ENCODE assay signal across 16 mouse cellular contexts in genomic region chr12:29004504-29004903, GRCm38 (mm10).
DNase-seq lines count a peak whose midpoint lies in the region; ATAC-seq lines count a peak whose summit lies in the region.
"Had no signal": no experiment of that assay in that cellular context is flagged by ENCODE, and none has a peak within 500 bp of the region (broad histone marks: within the 10 kb centered on the region; RNA-seq: fewer than 3 reads in every experiment).

No protein-coding gene starts in this region.

- WGBS in heart, embryonic 15.5 days, result 73% methylated on average over 13 of the region's 13 CpGs
- 74% methylated on average over 13 of the region's 13 CpGs for WGBS in midbrain, embryonic 13.5 days
- WGBS in midbrain, embryonic 11.5 days, result 89% methylated on average over 13 of the region's 13 CpGs
- 73% methylated on average over 13 of the region's 13 CpGs for whole genome bisulfite sequencing in neural tube, embryonic 14.5 days

- no peaks in the 10 kb centered on the region for H3K36me3 ChIP-seq in heart, embryonic 15.5 days
- H3K36me3 ChIP-seq in midbrain, embryonic 13.5 days, result no peaks in the 10 kb centered on the region
- H3K36me3 ChIP-seq in midbrain, embryonic 11.5 days (ENCODE audit: control insufficient read depth, insufficient read depth, low read length), result no peaks in the 10 kb centered on the region
- no peaks in the 10 kb centered on the region for H3K36me3 ChIP-seq in neural tube, embryonic 14.5 days (ENCODE audit: control insufficient read depth, insufficient read depth, low read length)

- H3K4me2 ChIP-seq in heart, embryonic 15.5 days, result no peak overlapping the region; the same call in 1 of the 2 replicates
- no peak overlapping the region for H3K4me2 ChIP-seq in midbrain, embryonic 13.5 days (replicated peaks)
- H3K4me2 ChIP-seq in midbrain, embryonic 11.5 days, result no peak overlapping the region
- H3K4me2 ChIP-seq in neural tube, embryonic 14.5 days (ENCODE audit: low read depth, low read length), result no peak overlapping the region
- H3K4me2 ChIP-seq: heart, embryonic 11.5 days; lung, embryonic 14.5 days had no signal

- intact Hi-C loops in heart, postnatal 25 days (cut with DNase I), result no loop called here

- peak; percentile 68 to 75 for DNase-seq in cerebellum, postnatal 10 days
- DNase-seq in cerebellum, adult 11 months, result no peak
- no peak for DNase-seq in heart, postnatal 25 days (ENCODE audit: low spot score)
- DNase-seq in midbrain, embryonic 11.5 days (ENCODE audit: low spot score, missing footprints), result no peak
- no peak for DNase-seq in thymus, postnatal 4 days
- DNase-seq: gastrocnemius, postnatal 14 days; lung, embryonic 14.5 days; thymus, postnatal 36 days had no signal

- no peak overlapping the region for H3K4me3 ChIP-seq in heart, embryonic 15.5 days
- no peak overlapping the region for H3K4me3 ChIP-seq in midbrain, embryonic 13.5 days (replicated peaks)
- H3K4me3 ChIP-seq in midbrain, embryonic 11.5 days (ENCODE audit: low read depth, low read length), result no peak overlapping the region
- H3K4me3 ChIP-seq in neural tube, embryonic 14.5 days (ENCODE audit: low read depth, low read length), result no peak overlapping the region
- H3K4me3 ChIP-seq: myocyte had no signal

- no peak overlapping the region for H3K27ac ChIP-seq in heart, embryonic 15.5 days
- H3K27ac ChIP-seq in midbrain, embryonic 13.5 days, result no peak overlapping the region; the same call in 1 of the 2 replicates
- no peak overlapping the region for H3K27ac ChIP-seq in midbrain, embryonic 11.5 days (ENCODE audit: low read depth, low read length)
- H3K27ac ChIP-seq in neural tube, embryonic 14.5 days (ENCODE audit: low read depth, low read length), result no peak overlapping the region
- H3K27ac ChIP-seq: kidney, postnatal 0 days had no signal

- H3K4me1 ChIP-seq in heart, embryonic 15.5 days (replicated peaks), result peaks cover 13% of the 10 kb centered on the region
- 0 out of 2 replicates have a peak, but pooled peaks cover 9% of the 10 kb centered on the region for H3K4me1 ChIP-seq in midbrain, embryonic 13.5 days (replicated peaks)
- H3K4me1 ChIP-seq in midbrain, embryonic 11.5 days (ENCODE audit: control insufficient read depth, insufficient read depth, low read length), result no peaks in the 10 kb centered on the region
- H3K4me1 ChIP-seq in neural tube, embryonic 14.5 days (ENCODE audit: control insufficient read depth, insufficient read depth, low read length), result no peaks in the 10 kb centered on the region; the same call in 1 of the 2 replicates

- H3K9me3 ChIP-seq in heart, embryonic 15.5 days (replicated peaks), result no peaks in the 10 kb centered on the region
- no peaks in the 10 kb centered on the region for H3K9me3 ChIP-seq in midbrain, embryonic 13.5 days
- no peaks in the 10 kb centered on the region for H3K9me3 ChIP-seq in midbrain, embryonic 11.5 days (ENCODE audit: control insufficient read depth, low read length)
- H3K9me3 ChIP-seq in neural tube, embryonic 14.5 days (ENCODE audit: control insufficient read depth, low read length), result no peaks in the 10 kb centered on the region

- no peak overlapping the region for H3K9ac ChIP-seq in heart, embryonic 15.5 days
- H3K9ac ChIP-seq in midbrain, embryonic 13.5 days (replicated peaks), result no peak overlapping the region
- H3K9ac ChIP-seq in midbrain, embryonic 11.5 days (ENCODE audit: low read length), result no peak overlapping the region
- H3K9ac ChIP-seq in neural tube, embryonic 14.5 days (replicated peaks; ENCODE audit: low read depth, low read length), result no peak overlapping the region
- H3K9ac ChIP-seq: lung, embryonic 14.5 days had no signal

- ATAC-seq in heart, embryonic 15.5 days (replicated peaks; ENCODE audit: insufficient number of reproducible peaks, insufficient read depth, low FRiP score, low read depth), result 0 out of 2 replicates have a peak, but pooled peaks have one; percentile 21
- ATAC-seq in midbrain, embryonic 13.5 days, result peak; percentile 82
- ATAC-seq in midbrain, embryonic 11.5 days (ENCODE audit: low FRiP score), result no peak
- ATAC-seq in neural tube, embryonic 14.5 days (ENCODE audit: low read depth), result peak; percentile 61; the same call in 1 of the 2 replicates
- ATAC-seq: forebrain, embryonic 16.5 days; intestine, postnatal 0 days had no signal

- H3K27me3 ChIP-seq in heart, embryonic 15.5 days, result no peaks in the 10 kb centered on the region
- no peaks in the 10 kb centered on the region for H3K27me3 ChIP-seq in midbrain, embryonic 13.5 days
- H3K27me3 ChIP-seq in midbrain, embryonic 11.5 days (ENCODE audit: control insufficient read depth, insufficient read depth, low read length), result no peaks in the 10 kb centered on the region
- H3K27me3 ChIP-seq in neural tube, embryonic 14.5 days (ENCODE audit: control insufficient read depth, insufficient read depth, low read length), result no peaks in the 10 kb centered on the region

Comparison
In these comparisons a context has a peak if more than half of its experiments do, and no peak if none do; other contexts are left out.
1. DNase-seq: peak in cerebellum, postnatal 10 days (2 of 2); none in cerebellum, adult 11 months (single experiment), heart, postnatal 25 days (single experiment), midbrain, embryonic 11.5 days (single experiment) and thymus, postnatal 4 days (single experiment).